Mouse (Mus musculus) fat pad, adult 2 months (tissue): ENCODE measurements at regions not wholly inside any gene's neighbourhood (a gene's known extent, or its start where the extent isn't known, plus 50 kb on each side); places are given as distances from the start of the nearest gene placed in this dataset.

ENCODE experiments used
- DNase-seq: peaks from one replicate; pipeline ENCODE4 v3.0.0-alpha.2; 2011; ENCODE audit warnings: low read depth, low spot score; ENCODE audit errors: extremely low read depth

DNA sequence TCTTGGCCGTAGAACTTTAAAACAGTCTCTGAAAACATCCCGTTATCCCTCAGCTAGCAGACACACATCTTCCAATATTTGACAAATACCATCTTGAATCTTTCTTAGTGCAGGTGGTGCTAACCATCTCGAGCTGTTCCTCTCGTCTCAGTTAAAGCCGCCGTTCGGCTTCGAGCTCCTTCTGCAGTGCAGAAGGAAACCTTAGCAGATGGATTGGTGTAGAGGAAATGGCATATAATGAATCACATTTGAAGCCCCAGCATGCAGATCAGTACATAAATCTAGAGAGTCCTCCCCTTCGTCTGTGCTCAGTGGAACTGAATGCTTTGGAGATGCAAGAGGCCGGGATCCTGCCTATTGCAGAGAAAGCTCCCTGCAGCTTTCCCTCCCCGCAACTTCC lies 83.5 kb upstream of the Tle4 start:
- no peak for DNase-seq

GRCm38 (mm10) chr19:14679776-14680175 lies 81.9 kb upstream of the Tle4 start:
- no peak for DNase-seq

GRCm38 (mm10) chr19:14678584-14678983 lies 80.7 kb upstream of the Tle4 start:
- DNase-seq = no peak

- DNase-seq = no peak
These were observed 79.1 kb upstream of the Tle4 start for GRCm38 (mm10) chr19:14676929-14677328.

DNA sequence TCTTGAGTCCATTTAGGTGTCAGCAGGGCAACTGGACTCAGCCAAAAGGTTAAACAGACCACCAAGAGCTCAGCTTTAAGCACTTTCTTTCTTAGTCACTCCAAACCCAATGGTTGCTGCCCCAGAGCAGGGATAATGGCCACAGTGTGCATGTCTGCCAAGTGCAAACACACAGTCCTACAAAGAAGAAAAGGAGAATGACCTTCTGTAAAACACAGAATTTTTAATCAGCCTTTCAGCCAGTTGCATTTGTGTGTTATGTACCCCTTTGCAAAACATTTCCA lies 72.9 kb upstream of the Tle4 start:
- no peak for DNase-seq

GRCm38 (mm10) chr19:14670078-14670820 lies 72.4 kb upstream of the Tle4 start:
- DNase-seq = no peak

DNA sequence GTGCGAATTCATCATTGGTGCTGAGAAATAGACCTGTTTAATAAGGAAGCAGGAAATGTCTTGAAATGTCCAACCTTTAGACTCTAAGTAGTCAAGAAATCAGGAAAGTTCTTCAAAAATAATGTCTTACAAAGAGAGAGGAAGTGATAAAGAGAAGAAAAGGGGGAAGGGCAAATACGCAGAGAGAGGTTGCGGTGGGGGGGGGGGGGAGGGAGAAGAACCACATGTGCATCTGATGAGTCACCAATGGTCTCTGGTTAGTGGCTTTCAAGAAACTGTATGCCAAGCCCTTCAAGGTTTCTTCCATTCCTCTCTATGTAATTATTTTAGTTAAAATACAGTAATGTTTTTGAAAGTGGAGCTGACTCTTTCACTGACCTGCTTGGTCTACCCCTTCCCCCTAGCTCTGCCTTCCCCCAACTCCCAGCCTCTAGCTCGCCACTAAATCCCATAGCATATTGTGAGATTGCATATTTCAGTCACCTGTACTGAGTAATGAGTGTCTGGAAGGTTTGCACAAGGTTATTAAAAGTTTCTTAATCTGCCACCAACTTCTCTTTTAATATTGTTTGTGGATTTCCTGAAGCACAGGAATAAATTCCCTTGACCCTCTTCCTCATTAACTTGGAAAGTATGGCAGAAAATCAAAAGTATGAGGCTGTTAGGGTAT lies 70.8 kb upstream of the Tle4 start:
- no peak for DNase-seq

GRCm38 (mm10) chr19:14664682-14665417 lies 67.0 kb upstream of the Tle4 start:
- DNase-seq = no peak

DNA sequence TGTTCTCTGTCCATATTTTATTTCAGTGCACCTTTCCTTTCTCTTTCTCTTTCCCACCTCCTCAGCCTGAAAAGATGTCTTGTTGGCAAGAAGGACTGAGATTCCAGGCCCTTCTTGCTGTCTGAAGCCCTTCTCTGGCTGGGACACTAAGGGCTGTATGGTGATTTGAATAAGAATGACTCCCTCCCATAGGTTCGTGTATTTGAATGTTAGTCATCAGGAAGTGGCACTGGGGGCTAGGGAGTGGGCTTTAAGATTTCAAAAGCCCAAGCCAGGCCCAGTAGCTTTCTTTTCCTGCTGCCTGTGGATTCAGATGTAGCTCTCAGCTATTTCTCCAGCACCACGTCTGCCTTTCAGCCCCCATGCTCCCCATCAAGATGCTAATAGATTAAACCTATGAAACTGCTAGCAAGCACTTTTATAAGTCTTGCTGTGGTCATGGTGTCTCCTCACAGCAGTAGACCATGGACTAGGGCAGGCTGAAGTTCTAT lies 66.3 kb upstream of the Tle4 start:
- DNase-seq = no peak

DNA sequence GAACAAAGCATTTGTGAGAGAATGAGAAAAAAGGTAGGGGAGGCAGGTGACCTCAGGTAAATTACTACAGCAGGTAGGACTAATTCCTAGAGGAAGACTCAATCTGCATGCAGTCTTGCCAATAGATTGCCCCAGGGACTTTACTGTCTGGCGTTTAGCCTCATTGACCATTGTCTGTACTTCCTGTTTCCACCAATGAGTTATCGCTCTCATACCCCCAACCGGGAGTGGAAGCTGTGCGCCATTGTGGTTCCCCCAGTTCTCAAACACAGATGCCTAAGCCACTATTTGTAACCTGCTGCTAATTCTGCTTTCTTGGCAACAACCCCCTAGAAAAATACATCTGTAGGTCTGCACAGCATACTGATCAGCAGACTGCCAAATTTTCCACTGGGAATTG lies 65.5 kb upstream of the Tle4 start:
- DNase-seq = no peak

DNA sequence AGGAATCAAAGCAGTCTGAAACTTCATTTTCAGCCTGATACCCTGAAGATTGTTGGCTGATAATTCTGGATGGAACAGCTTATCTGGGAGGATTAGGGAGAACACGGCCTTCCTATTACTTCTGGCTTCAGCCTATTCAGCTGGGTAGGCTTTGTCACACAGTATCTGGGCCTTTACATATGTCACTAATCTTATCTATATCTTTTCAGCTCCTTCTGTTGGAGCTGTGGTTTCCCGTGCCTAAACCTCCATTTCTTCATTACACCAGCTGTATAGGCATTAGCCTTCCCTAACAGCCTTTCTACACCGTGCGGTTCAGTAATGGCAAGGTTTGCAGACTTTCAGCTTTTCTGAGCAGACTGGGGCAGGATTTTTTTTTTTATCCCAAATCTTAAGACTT lies 61.9 kb upstream of the Tle4 start:
- DNase-seq = no peak

DNA sequence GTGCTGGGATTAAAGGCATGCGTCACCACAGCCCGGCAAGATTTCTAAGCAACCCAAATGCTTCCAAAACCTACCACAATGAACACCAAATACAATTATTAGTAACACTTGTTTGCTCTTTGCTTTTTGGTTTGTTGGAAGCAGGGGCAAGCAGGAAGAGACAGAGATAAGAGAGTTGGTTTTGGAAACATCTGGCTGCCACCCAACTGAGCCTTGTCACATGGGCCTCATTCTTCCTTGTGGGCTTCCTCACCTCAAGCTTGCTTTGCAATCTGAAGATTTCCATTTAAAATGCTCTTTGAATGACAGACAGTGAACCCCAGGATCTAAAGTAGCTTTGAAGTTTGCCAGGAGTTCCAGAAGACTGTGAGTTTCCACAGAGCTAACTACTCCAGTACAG lies 60.6 kb upstream of the Tle4 start:
- DNase-seq = no peak

DNA sequence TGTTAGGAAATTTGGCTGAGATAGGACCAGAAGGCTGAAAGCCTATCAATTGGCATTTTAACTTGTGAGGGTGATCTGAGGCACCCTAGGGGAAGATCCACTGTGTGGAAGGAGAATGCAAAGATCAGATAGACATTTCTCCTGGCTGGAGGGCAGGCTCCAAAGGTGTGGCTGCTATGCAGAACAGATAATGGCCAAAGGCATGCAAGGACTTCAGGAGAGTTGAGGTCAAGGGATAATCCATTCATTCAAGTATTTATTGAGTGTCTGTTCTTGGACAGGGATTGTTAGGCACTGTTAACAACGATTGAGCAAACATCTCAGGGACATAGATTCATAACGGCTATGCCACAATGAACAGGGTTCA lies 58.2 kb upstream of the Tle4 start:
- DNase-seq = no peak

DNA sequence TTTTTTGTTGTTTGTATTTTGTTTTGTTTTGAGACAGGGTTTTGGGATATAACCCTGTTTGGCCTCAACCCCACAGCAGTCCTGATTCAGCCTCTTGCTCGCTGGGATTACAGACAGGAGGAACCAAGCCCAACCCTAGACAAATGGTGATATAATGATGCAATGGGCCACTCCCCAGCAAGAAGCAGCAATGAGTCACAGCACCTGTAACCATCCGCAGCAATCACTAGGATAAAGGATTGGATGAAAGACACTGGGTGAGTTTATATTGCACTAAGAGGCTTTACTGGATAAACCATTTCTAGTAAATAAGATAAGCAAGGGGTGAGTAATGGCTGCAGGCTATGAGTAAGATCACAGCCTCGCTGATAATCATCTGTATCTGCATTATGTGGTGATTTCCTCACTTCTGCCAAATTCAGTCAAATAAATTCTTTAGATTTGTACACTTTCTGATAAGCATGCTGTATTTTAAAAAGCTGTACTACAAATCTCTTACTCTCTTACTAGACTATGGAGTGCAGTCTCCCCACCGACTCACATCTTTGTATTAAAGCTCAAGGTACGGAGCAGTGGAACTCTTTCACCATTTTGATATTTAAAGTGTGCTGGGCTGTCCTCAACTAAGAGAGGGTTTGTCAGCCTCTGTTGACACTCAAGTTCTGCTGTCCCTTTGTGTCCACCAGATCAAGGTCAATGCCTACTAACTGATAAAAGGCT lies 57.6 kb upstream of the Tle4 start:
- no peak for DNase-seq
